Mouse (Mus musculus): ENCODE data around the gene Ntsr2. TPM values are rescaled to one million over a fixed set of nuclear protein-coding genes. Genes with fewer than 3 reads are reported as not detected.
A peak's percentile ranks its signal among the peaks of the same experiment; 100 is the strongest.

The Ntsr2 gene
- polyA plus RNA-seq (2014; fragmentation: Nextera tagmentation; extraction: Ambion mirVana): not detected in 2 replicates

- Histone ChIP-seq H3K9me3 (ENCODE audit: control insufficient read depth, low read length) (no peaks in the 10 kb centered on the region), H3K27ac (ENCODE audit: low read depth) (no peak within 1 kb of the TSS), H3K9ac (ENCODE audit: low read length) (no peak within 1 kb of the TSS), H3K4me3 (ENCODE audit: low read depth, low read length) (peak within 1 kb of the TSS; percentile 15), H3K27me3 (replicated peaks; ENCODE audit: control insufficient read depth, insufficient read depth, low read length) (peaks cover 26% of the 10 kb centered on the region), H3K4me2 (ENCODE audit: low read length) (peak within 1 kb of the TSS; percentile 50), H3K36me3 (ENCODE audit: control insufficient read depth, insufficient read depth, low read length) (no peaks in the 10 kb centered on the region), H3K4me1 (replicated peaks; ENCODE audit: control insufficient read depth, insufficient read depth, low read length) (0 out of 2 replicates have a peak, but pooled peaks cover 3% of the 10 kb centered on the region)
- DNase-seq (ENCODE audit: low spot score): peak; percentile 91
- WGBS: 6% methylated on average over 57 of the region's 58 CpGs
- peak; percentile 80 for ATAC-seq (replicated peaks; ENCODE audit: low FRiP score, low TSS enrichment, low read depth)
Measured at GRCm38 (mm10) chr12:16653332-16654093, at the start of gene Ntsr2. Gene Ntsr2, plus strand, starts transcription at chr12:16653382.

- Histone ChIP-seq H3K27ac (ENCODE audit: low read depth) (no peak overlapping the region), H3K9me3 (ENCODE audit: control insufficient read depth, low read length) (no peaks in the 10 kb centered on the region), H3K4me2 (ENCODE audit: low read length) (no peak overlapping the region), H3K27me3 (replicated peaks; ENCODE audit: control insufficient read depth, insufficient read depth, low read length) (no peaks in the 10 kb centered on the region), H3K9ac (ENCODE audit: low read length) (no peak overlapping the region), H3K4me1 (replicated peaks; ENCODE audit: control insufficient read depth, insufficient read depth, low read length) (no peaks in the 10 kb centered on the region), H3K4me3 (ENCODE audit: low read depth, low read length) (no peak overlapping the region), H3K36me3 (ENCODE audit: control insufficient read depth, insufficient read depth, low read length) (no peaks in the 10 kb centered on the region)
- ATAC-seq (replicated peaks; ENCODE audit: low FRiP score, low TSS enrichment, low read depth): no peak
- WGBS: 61% methylated on average over 5 of the region's 5 CpGs
- DNase-seq (ENCODE audit: low spot score): no peak
Measured at GRCm38 (mm10) chr12:16605624-16606023, 47.6 kb upstream of the Ntsr2 start.

GRCm38 (mm10) chr12:16610936-16611335 lies 42.2 kb upstream of the Ntsr2 start, which contains the start of gene Lpin1:
Gene Lpin1, minus strand, starts transcription at chr12:16610966.
- DNase-seq (ENCODE audit: low spot score): no peak
- no peaks in the 10 kb centered on the region for H3K36me3 ChIP-seq (ENCODE audit: control insufficient read depth, insufficient read depth, low read length)
- H3K9ac ChIP-seq (ENCODE audit: low read length): no peak within 1 kb of the TSS
- no peak within 1 kb of the TSS for H3K27ac ChIP-seq (ENCODE audit: low read depth)
- WGBS: 84% methylated on average over 2 of the region's 2 CpGs
- no peaks in the 10 kb centered on the region for H3K27me3 ChIP-seq (replicated peaks; ENCODE audit: control insufficient read depth, insufficient read depth, low read length)
- ATAC-seq (replicated peaks; ENCODE audit: low FRiP score, low TSS enrichment, low read depth): no peak
- H3K4me3 ChIP-seq (ENCODE audit: low read depth, low read length): no peak within 1 kb of the TSS
- no peaks in the 10 kb centered on the region for H3K9me3 ChIP-seq (ENCODE audit: control insufficient read depth, low read length)
- H3K4me1 ChIP-seq (replicated peaks; ENCODE audit: control insufficient read depth, insufficient read depth, low read length): no peaks in the 10 kb centered on the region
- H3K4me2 ChIP-seq (ENCODE audit: low read length): no peak within 1 kb of the TSS

GRCm38 (mm10) chr12:16614556-16614955 lies 38.6 kb upstream of the Ntsr2 start:
- H3K4me1 ChIP-seq (replicated peaks; ENCODE audit: control insufficient read depth, insufficient read depth, low read length): peaks cover 13% of the 10 kb centered on the region
- H3K36me3 ChIP-seq (ENCODE audit: control insufficient read depth, insufficient read depth, low read length): no peaks in the 10 kb centered on the region
- H3K27ac ChIP-seq (ENCODE audit: low read depth): no peak overlapping the region
- WGBS: 51% methylated on average over 3 of the region's 3 CpGs
- ATAC-seq (replicated peaks; ENCODE audit: low FRiP score, low TSS enrichment, low read depth) (no peak), DNase-seq (ENCODE audit: low spot score) (no peak)
- H3K27me3 ChIP-seq (replicated peaks; ENCODE audit: control insufficient read depth, insufficient read depth, low read length): no peaks in the 10 kb centered on the region
- no peak overlapping the region for H3K4me2 ChIP-seq (ENCODE audit: low read length)
- H3K4me3 ChIP-seq (ENCODE audit: low read depth, low read length): no peak overlapping the region
- no peak overlapping the region for H3K9ac ChIP-seq (ENCODE audit: low read length)
- H3K9me3 ChIP-seq (ENCODE audit: control insufficient read depth, low read length): no peaks in the 10 kb centered on the region

GRCm38 (mm10) chr12:16615738-16616137 lies 37.4 kb upstream of the Ntsr2 start:
- Histone ChIP-seq H3K27ac (ENCODE audit: low read depth) (no peak overlapping the region), H3K9me3 (ENCODE audit: control insufficient read depth, low read length) (no peaks in the 10 kb centered on the region)
- 54% methylated on average over 2 of the region's 2 CpGs for WGBS

GRCm38 (mm10) chr12:16618512-16619274 lies 34.5 kb upstream of the Ntsr2 start:
- DNase-seq (ENCODE audit: low spot score) (peak; percentile 77), ATAC-seq (replicated peaks; ENCODE audit: low FRiP score, low TSS enrichment, low read depth) (peak; percentile 82; the same call in 1 of the 2 replicates)
- Histone ChIP-seq H3K27ac (ENCODE audit: low read depth) (no peak overlapping the region), H3K9me3 (ENCODE audit: control insufficient read depth, low read length) (no peaks in the 10 kb centered on the region), H3K4me2 (ENCODE audit: low read length) (no peak overlapping the region), H3K4me3 (ENCODE audit: low read depth, low read length) (no peak overlapping the region), H3K9ac (ENCODE audit: low read length) (no peak overlapping the region), H3K36me3 (ENCODE audit: control insufficient read depth, insufficient read depth, low read length) (no peaks in the 10 kb centered on the region), H3K27me3 (replicated peaks; ENCODE audit: control insufficient read depth, insufficient read depth, low read length) (no peaks in the 10 kb centered on the region), H3K4me1 (replicated peaks; ENCODE audit: control insufficient read depth, insufficient read depth, low read length) (peaks cover 13% of the 10 kb centered on the region)
- WGBS: 17% methylated on average over 11 of the region's 12 CpGs

More at GRCm38 (mm10) chr12:16615738-16616137, 37.4 kb upstream of the Ntsr2 start:
- Histone ChIP-seq H3K4me3 (ENCODE audit: low read depth, low read length) (no peak overlapping the region), H3K36me3 (ENCODE audit: control insufficient read depth, insufficient read depth, low read length) (no peaks in the 10 kb centered on the region), H3K4me2 (ENCODE audit: low read length) (no peak overlapping the region), H3K27me3 (replicated peaks; ENCODE audit: control insufficient read depth, insufficient read depth, low read length) (no peaks in the 10 kb centered on the region), H3K4me1 (replicated peaks; ENCODE audit: control insufficient read depth, insufficient read depth, low read length) (peaks cover 13% of the 10 kb centered on the region), H3K9ac (ENCODE audit: low read length) (no peak overlapping the region)
- ATAC-seq (replicated peaks; ENCODE audit: low FRiP score, low TSS enrichment, low read depth) (no peak), DNase-seq (ENCODE audit: low spot score) (no peak)

GRCm38 (mm10) chr12:16619453-16619852 lies 33.7 kb upstream of the Ntsr2 start:
- WGBS: 88% methylated on average over 6 of the region's 6 CpGs
- ATAC-seq (replicated peaks; ENCODE audit: low FRiP score, low TSS enrichment, low read depth): no peak
- H3K27ac ChIP-seq (ENCODE audit: low read depth): no peak overlapping the region

GRCm38 (mm10) chr12:16620230-16620629 lies 33.0 kb upstream of the Ntsr2 start:
- no peak overlapping the region for H3K4me2 ChIP-seq (ENCODE audit: low read length)
- DNase-seq (ENCODE audit: low spot score): no peak
- H3K9me3 ChIP-seq (ENCODE audit: control insufficient read depth, low read length): no peaks in the 10 kb centered on the region
- 74% methylated on average over 3 of the region's 3 CpGs for WGBS
- H3K9ac ChIP-seq (ENCODE audit: low read length): no peak overlapping the region
- H3K27me3 ChIP-seq (replicated peaks; ENCODE audit: control insufficient read depth, insufficient read depth, low read length): no peaks in the 10 kb centered on the region
- H3K4me1 ChIP-seq (replicated peaks; ENCODE audit: control insufficient read depth, insufficient read depth, low read length): peaks cover 13% of the 10 kb centered on the region
- H3K27ac ChIP-seq (ENCODE audit: low read depth): no peak overlapping the region
- no peak overlapping the region for H3K4me3 ChIP-seq (ENCODE audit: low read depth, low read length)
- H3K36me3 ChIP-seq (ENCODE audit: control insufficient read depth, insufficient read depth, low read length): no peaks in the 10 kb centered on the region
- no peak for ATAC-seq (replicated peaks; ENCODE audit: low FRiP score, low TSS enrichment, low read depth)

More at GRCm38 (mm10) chr12:16619453-16619852, 33.7 kb upstream of the Ntsr2 start:
- no peak overlapping the region for H3K4me3 ChIP-seq (ENCODE audit: low read depth, low read length)
- H3K27me3 ChIP-seq (replicated peaks; ENCODE audit: control insufficient read depth, insufficient read depth, low read length): no peaks in the 10 kb centered on the region
- H3K36me3 ChIP-seq (ENCODE audit: control insufficient read depth, insufficient read depth, low read length): no peaks in the 10 kb centered on the region
- H3K4me1 ChIP-seq (replicated peaks; ENCODE audit: control insufficient read depth, insufficient read depth, low read length): peaks cover 13% of the 10 kb centered on the region
- no peak for DNase-seq (ENCODE audit: low spot score)
- no peaks in the 10 kb centered on the region for H3K9me3 ChIP-seq (ENCODE audit: control insufficient read depth, low read length)
- no peak overlapping the region for H3K9ac ChIP-seq (ENCODE audit: low read length)
- no peak overlapping the region for H3K4me2 ChIP-seq (ENCODE audit: low read length)
